Mouse (Mus musculus) limb, embryonic 14.5 days (tissue): Measurements from ENCODE around the gene Esrrg. TPM values are rescaled to one million over a fixed set of nuclear protein-coding genes. Genes with fewer than 3 reads are reported as not detected.

Experiments
- ATAC-seq: fragments of 200-750 bp; cut with Nextera tagmentation; 2 replicates; pipeline ENCODE4 v1.8.0; 2017; ENCODE audit warnings: low read depth, moderate number of reproducible peaks, moderate TSS enrichment; ENCODE audit not compliant: low FRiP score
- DNase-seq: peaks from one replicate; pipeline ENCODE4 v3.0.0-alpha.2; 2015; ENCODE audit warnings: low spot score
- H3K27ac ChIP-seq: fragments of 300-500 bp; sonication (generic); replicated peaks from 2 replicates; pipeline ENCODE4 v1.5.1; 2014; ENCODE audit warnings: low read depth, mild to moderate bottlenecking, low read length, moderate library complexity, mixed read lengths
- H3K27me3 ChIP-seq: fragments of 300-500 bp; sonication (generic); 2 replicates; pipeline ENCODE4 v1.6.1; 2014; ENCODE audit warnings: low read length, mixed read lengths; ENCODE audit not compliant: control insufficient read depth, insufficient read depth
- H3K36me3 ChIP-seq: fragments of 300-500 bp; sonication (generic); 2 replicates; pipeline ENCODE4 v1.6.1; 2014; ENCODE audit warnings: mild to moderate bottlenecking, low read length, moderate library complexity, mixed read lengths; ENCODE audit not compliant: control insufficient read depth, insufficient read depth
- H3K4me1 ChIP-seq: fragments of 300-500 bp; sonication (generic); 2 replicates; pipeline ENCODE4 v1.6.1; 2014; ENCODE audit warnings: antibody characterized with exemption, low read length, mixed read lengths; ENCODE audit not compliant: control insufficient read depth, insufficient read depth
- H3K4me2 ChIP-seq: fragments of 300-500 bp; sonication (generic); replicated peaks from 2 replicates; pipeline ENCODE4 v1.6.1; 2014; ENCODE audit warnings: low read depth, mild to moderate bottlenecking, low read length, moderate library complexity; ENCODE audit not compliant: severe bottlenecking
- H3K4me3 ChIP-seq: fragments of 300-500 bp; sonication (generic); replicated peaks from 2 replicates; pipeline ENCODE4 v1.5.1; 2014; ENCODE audit warnings: low read length
- H3K9ac ChIP-seq: fragments of 300-500 bp; sonication (generic); 2 replicates; pipeline ENCODE4 v1.6.1; 2014; ENCODE audit warnings: mild to moderate bottlenecking, low read depth, low read length, moderate library complexity; ENCODE audit not compliant: severe bottlenecking
- H3K9me3 ChIP-seq: fragments of 300-500 bp; sonication (generic); 2 replicates; pipeline ENCODE4 v1.6.1; 2016; ENCODE audit warnings: low read length; ENCODE audit not compliant: control insufficient read depth
- POLR2A ChIP-seq: fragments of 200-500 bp; IDR thresholded peaks from 2 replicates; pipeline ENCODE4 v1.8.0; 2012; ENCODE audit warnings: inconsistent platforms, mild to moderate bottlenecking, moderate library complexity, borderline replicate concordance; ENCODE audit not compliant: insufficient read depth, insufficient read length; ENCODE audit errors: extremely low read depth
- WGBS: fragments of 180-500 bp; shearing (Covaris S2); extraction: QIAGEN DNeasy Blood & Tissue Kit; methylation state at CpG from one replicate; pipeline ENCODE4 v1.1.7; 2014; 5-methylcytosine and 5-hydroxymethylcytosine counted together
- polyA plus RNA-seq, 2 experiments: library from polyadenylated mRNA; depleted of rRNA in 1 of 2; stranded (reverse) in 1 of 2; unstranded in 1 of 2; fragments of >200 nt; fragmentation: Nextera tagmentation in 1 of 2; extraction: Ambion mirVana in 1 of 2; gene quantifications; 2 replicates each; pipeline versions ENCODE4 v1.2.1 to v1.2.3; 2012 to 2014

Esrrg gene
- polyA plus RNA-seq, 2 experiments = 1.1 to 1.5 TPM

GRCm38 (mm10) chr1:187691846-187692525 is 83.4 kb downstream of the Esrrg start:
- no peaks in the 10 kb centered on the region for H3K27me3 ChIP-seq
- no peak overlapping the region for H3K4me3 ChIP-seq
- DNase-seq (no peak), ATAC-seq (no peak)
- H3K4me2 ChIP-seq = no peak overlapping the region
- no peak overlapping the region for H3K27ac ChIP-seq
- H3K36me3 ChIP-seq = no peaks in the 10 kb centered on the region
- no peaks in the 10 kb centered on the region for H3K9me3 ChIP-seq
- H3K9ac ChIP-seq = no peak overlapping the region
- no peaks in the 10 kb centered on the region for H3K4me1 ChIP-seq
- no peak for TF ChIP-seq POLR2A
- 84% methylated on average over 11 of the region's 11 CpGs for WGBS

DNA sequence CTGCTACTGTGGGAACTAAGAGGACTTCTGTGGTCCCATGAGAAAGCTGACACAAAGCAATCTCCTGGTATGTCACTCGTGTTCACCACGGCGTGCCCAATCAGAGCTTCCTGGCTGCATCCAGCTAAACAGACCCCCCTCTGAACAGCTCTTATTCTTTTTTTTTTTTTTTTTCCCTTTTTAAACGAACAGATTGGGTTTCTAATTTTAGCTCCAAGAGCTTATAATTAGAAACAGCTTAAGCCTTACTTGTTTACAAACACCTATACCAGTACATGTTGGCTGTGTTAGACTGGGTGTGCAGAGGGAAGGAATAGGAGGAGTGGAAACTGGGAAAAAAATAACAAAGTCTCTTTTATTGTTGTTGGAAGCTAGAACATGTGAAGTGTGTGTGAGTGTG is 86.3 kb downstream of the Esrrg start:
- no peak overlapping the region for H3K27ac ChIP-seq
- H3K9ac ChIP-seq = no peak overlapping the region
- no peaks in the 10 kb centered on the region for H3K4me1 ChIP-seq
- 38% methylated on average over 4 of the region's 4 CpGs for WGBS
- H3K36me3 ChIP-seq = no peaks in the 10 kb centered on the region
- DNase-seq = no peak
- no peak overlapping the region for H3K4me3 ChIP-seq
- no peaks in the 10 kb centered on the region for H3K9me3 ChIP-seq
- H3K27me3 ChIP-seq = no peaks in the 10 kb centered on the region
- no peak for ATAC-seq
- no peak overlapping the region for H3K4me2 ChIP-seq
- TF ChIP-seq POLR2A = no peak

- no peak overlapping the region for H3K4me3 ChIP-seq
Measured at GRCm38 (mm10) chr1:187698201-187698600, 89.6 kb downstream of the Esrrg start.

DNA sequence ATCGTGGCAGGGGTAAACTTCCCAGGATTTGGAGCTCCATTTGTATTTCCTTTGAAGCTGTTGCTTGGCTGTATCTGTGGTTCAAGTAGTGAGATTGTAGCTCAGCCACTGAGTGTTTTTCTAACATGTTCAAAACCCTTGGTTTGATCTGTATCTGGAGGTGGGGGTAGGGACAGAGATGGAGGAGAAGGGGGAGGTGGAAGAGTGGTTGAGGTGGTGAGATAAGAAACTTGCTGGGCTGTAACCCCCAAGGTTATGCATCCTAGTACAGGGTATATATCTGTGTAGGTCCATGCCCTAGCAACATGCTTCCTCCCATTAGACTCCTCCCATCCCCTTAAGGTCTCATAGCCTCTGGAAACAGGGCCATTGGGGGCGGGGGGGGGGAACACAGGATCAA is 92.4 kb downstream of the Esrrg start:
- Histone ChIP-seq H3K9ac (no peak overlapping the region), H3K27me3 (no peaks in the 10 kb centered on the region), H3K27ac (no peak overlapping the region), H3K4me2 (no peak overlapping the region), H3K4me3 (no peak overlapping the region), H3K36me3 (no peaks in the 10 kb centered on the region), H3K9me3 (no peaks in the 10 kb centered on the region), H3K4me1 (no peaks in the 10 kb centered on the region)
- 59% methylated on average over 2 of the region's 2 CpGs for WGBS
- no peak for DNase-seq
- TF ChIP-seq POLR2A = no peak
- no peak for ATAC-seq

More at GRCm38 (mm10) chr1:187698201-187698600, 89.6 kb downstream of the Esrrg start:
- no peaks in the 10 kb centered on the region for H3K27me3 ChIP-seq
- H3K9ac ChIP-seq = no peak overlapping the region
- no peak for ATAC-seq
- H3K27ac ChIP-seq = no peak overlapping the region
- no peaks in the 10 kb centered on the region for H3K36me3 ChIP-seq
- no peak overlapping the region for H3K4me2 ChIP-seq
- H3K9me3 ChIP-seq = no peaks in the 10 kb centered on the region
- WGBS = 84% methylated on average over 9 of the region's 9 CpGs
- no peak for TF ChIP-seq POLR2A
- no peak for DNase-seq
- H3K4me1 ChIP-seq = no peaks in the 10 kb centered on the region

- no peak overlapping the region for H3K4me3 ChIP-seq
- no peaks in the 10 kb centered on the region for H3K4me1 ChIP-seq
- H3K36me3 ChIP-seq = no peaks in the 10 kb centered on the region
- WGBS = 83% methylated on average over 4 of the region's 4 CpGs
- no peak for TF ChIP-seq POLR2A
- no peaks in the 10 kb centered on the region for H3K27me3 ChIP-seq
- ATAC-seq = no peak
- no peak overlapping the region for H3K9ac ChIP-seq
- no peak for DNase-seq
- no peak overlapping the region for H3K4me2 ChIP-seq
- H3K9me3 ChIP-seq = no peaks in the 10 kb centered on the region
- H3K27ac ChIP-seq = no peak overlapping the region
Measured at GRCm38 (mm10) chr1:187704921-187705320, 96.3 kb downstream of the Esrrg start.
